Mouse (Mus musculus) heart, postnatal 36 days (tissue): ENCODE measurements at regions not wholly inside any gene's neighbourhood (a gene's known extent, or its start where the extent isn't known, plus 50 kb on each side); places are given as distances from the start of the nearest gene placed in this dataset.

Experiments
- DNase-seq, 2 experiments: peaks; one replicate each; pipeline ENCODE4 v3.0.0; 2021 to 2022
- intact Hi-C: fragments of 180-260 bp; cut with DNase I; formaldehyde crosslinking; loops from one replicate; pipeline ENCODE4 v1.15.1; 2025

GRCm38 (mm10) chr9:24833766-24834165 lies 59.7 kb upstream of the Tbx20 start:
- intact Hi-C loops = no loop called here
- no peak for DNase-seq

GRCm38 (mm10) chr9:24848210-24848609 lies 74.1 kb upstream of the Tbx20 start:
- no peak for DNase-seq
- intact Hi-C loops = no loop called here

GRCm38 (mm10) chr9:24859459-24859858 lies 85.4 kb upstream of the Tbx20 start:
- intact Hi-C loops = no loop called here
- no peak for DNase-seq

- no peak for DNase-seq
- intact Hi-C loops = no loop called here
Observed at GRCm38 (mm10) chr9:24866390-24867173, 92.5 kb upstream of the Tbx20 start.

- intact Hi-C loops = no loop called here
- no peak for DNase-seq
Observed at GRCm38 (mm10) chr9:24868746-24869145, 94.6 kb upstream of the Tbx20 start.

- no peak for DNase-seq
- intact Hi-C loops = no loop called here
Observed at GRCm38 (mm10) chr9:24874434-24875143, 100.5 kb upstream of the Tbx20 start.

GRCm38 (mm10) chr9:24878384-24879174 lies 104.5 kb upstream of the Tbx20 start:
- intact Hi-C loops = no loop called here
- DNase-seq = no peak

- no peak for DNase-seq
- intact Hi-C loops = no loop called here
Observed at GRCm38 (mm10) chr9:24879662-24880061, 105.6 kb upstream of the Tbx20 start.

GRCm38 (mm10) chr9:24884011-24884410 lies 109.9 kb upstream of the Tbx20 start:
- DNase-seq = no peak
- intact Hi-C loops = no loop called here

GRCm38 (mm10) chr9:24888282-24888681 lies 114.2 kb upstream of the Tbx20 start:
- intact Hi-C loops = loop anchor here (5.0 kb wide), 1 partner anchor 106 kb away; no protein-coding TSS in a partner anchor
- no peak for DNase-seq

- intact Hi-C loops = loop anchor here (5.0 kb wide), 1 partner anchor 124 kb away; the partner anchor contains the start of gene Tbx20
Observed at GRCm38 (mm10) chr9:24896498-24897261, 122.6 kb upstream of the Tbx20 start.

GRCm38 (mm10) chr9:24899206-24899928 lies 125.3 kb upstream of the Tbx20 start:
- intact Hi-C loops = loop anchor here (5.0 kb wide), 1 partner anchor 127 kb away; the partner anchor contains the start of gene Tbx20
- DNase-seq = peak in 1 of 2 experiments; percentile 27

More at GRCm38 (mm10) chr9:24896498-24897261, 122.6 kb upstream of the Tbx20 start:
- DNase-seq = peak; percentile 43 to 56

- intact Hi-C loops = no loop called here
- DNase-seq = no peak
Observed at GRCm38 (mm10) chr9:24903706-24904105, 129.6 kb upstream of the Tbx20 start.

GRCm38 (mm10) chr9:24909086-24909979 lies 135.2 kb upstream of the Tbx20 start:
- intact Hi-C loops = no loop called here

GRCm38 (mm10) chr9:24910738-24911137 lies 136.6 kb upstream of the Tbx20 start:
- no peak for DNase-seq
- intact Hi-C loops = no loop called here

More at GRCm38 (mm10) chr9:24909086-24909979, 135.2 kb upstream of the Tbx20 start:
- no peak for DNase-seq

GRCm38 (mm10) chr9:24920031-24920445 lies 145.9 kb upstream of the Tbx20 start:
- peak; percentile 23 to 44 for DNase-seq
- intact Hi-C loops = no loop called here

GRCm38 (mm10) chr9:24922051-24922860 lies 148.2 kb upstream of the Tbx20 start:
- no peak for DNase-seq
- intact Hi-C loops = no loop called here

GRCm38 (mm10) chr9:24923514-24923913 lies 149.4 kb upstream of the Tbx20 start:
- DNase-seq = no peak
- intact Hi-C loops = no loop called here
